Mouse (Mus musculus) megakaryocyte progenitor cell, adult 5-6 weeks (primary cell): ENCODE results near the gene Slc30a9. TPM values are rescaled to one million over a fixed set of nuclear protein-coding genes. Genes with fewer than 3 reads are reported as not detected.

Source experiments
- total RNA-seq, 2 experiments: library from RNA; stranded (forward) in 1 of 2; stranded (reverse) in 1 of 2; fragments of 157-497, 149-512 nt in 1 of 2; fragments of 200-1000 nt in 1 of 2; gene quantifications; 2 replicates each; pipeline versions ENCODE4 v1.2.3 to v1.2.4; 2015 to 2017

Slc30a9 gene
- total RNA-seq, 2 experiments from 2014 or later: 23.6 to 37.9 TPM

Other genes starting within 250 kb of the Slc30a9 start
- gene Phox2b, start 207.7 kb upstream of the Slc30a9 start, total RNA-seq (2015): not detected in 2 replicates
- not detected in 2 replicates for gene Phox2b, start 207.7 kb upstream of the Slc30a9 start, total RNA-seq (2017)
- 127 and 143 TPM in 2 replicates for gene Tmem33, start 46.4 kb upstream of the Slc30a9 start, total RNA-seq (2015)
- gene Tmem33, start 46.4 kb upstream of the Slc30a9 start, total RNA-seq (2017): 47.1 and 57.8 TPM in 2 replicates
- gene Bend4, start 121.4 kb downstream of the Slc30a9 start, total RNA-seq (2015): 1.1 and 1.5 TPM in 2 replicates
- gene Bend4, start 121.4 kb downstream of the Slc30a9 start, total RNA-seq (2017): 1.4 and 1.6 TPM in 2 replicates